Mouse (Mus musculus) forelimb bud, embryonic 11.5 days (tissue): ENCODE measurements around the gene Tep1.

Source experiments
- DNase-seq: peaks from one replicate; pipeline ENCODE4 v3.0.0-alpha.2; 2012; ENCODE audit warnings: low read depth, low spot score

The Tep1 gene

DNA sequence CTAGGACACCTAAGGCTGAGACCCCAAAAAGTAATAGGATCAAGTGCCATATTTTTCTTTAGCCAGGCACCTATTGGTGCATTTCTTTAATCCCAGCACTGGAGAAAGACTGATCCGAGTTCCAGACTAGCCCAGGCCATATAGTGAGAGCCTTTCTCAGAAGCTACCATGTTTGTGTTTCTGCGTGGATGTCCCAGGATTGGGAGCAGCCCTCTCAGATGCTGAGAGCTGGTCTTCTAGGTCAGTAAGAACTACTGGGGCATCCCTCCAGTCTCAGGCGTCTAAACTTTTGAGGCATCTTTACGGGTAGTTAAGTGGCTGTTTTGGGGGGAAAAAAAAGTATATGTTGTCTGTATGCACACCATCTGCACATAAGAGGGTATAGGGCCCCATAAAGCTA, 74.4 kb downstream of the Tep1 start:
- no peak for DNase-seq

DNA sequence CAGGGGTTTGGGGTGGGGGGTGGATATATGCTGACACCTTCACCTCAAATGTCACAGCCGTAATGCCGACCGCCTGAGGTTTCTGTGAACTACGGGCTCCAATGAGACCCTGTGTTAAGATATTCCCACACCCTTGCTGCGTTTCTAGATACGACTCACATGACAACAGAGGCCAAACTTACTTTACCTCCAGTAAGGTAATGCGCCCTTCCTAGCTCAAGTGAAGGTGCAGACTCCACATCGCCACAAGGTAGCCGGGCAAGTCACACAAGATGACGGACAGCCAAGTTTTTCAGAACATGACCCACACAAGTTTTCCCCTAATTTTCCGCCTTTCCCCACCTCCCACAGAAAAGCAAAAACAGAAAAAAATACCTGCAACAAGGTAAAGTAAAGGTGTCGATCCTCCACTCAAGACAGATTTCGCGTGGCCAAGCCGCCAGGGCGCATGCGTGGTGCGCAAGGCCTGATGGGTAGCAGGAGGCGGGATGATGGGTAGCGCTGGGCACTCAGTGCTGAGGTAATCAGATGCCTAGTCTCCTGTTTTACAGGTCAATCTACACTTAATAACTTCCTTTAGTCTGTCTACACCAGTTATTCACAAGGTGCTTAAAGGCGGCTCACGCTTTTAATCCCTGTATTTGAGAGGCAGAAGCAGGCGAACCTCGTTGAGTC, 75.0 kb downstream of the Tep1 start:
- no peak for DNase-seq

DNA sequence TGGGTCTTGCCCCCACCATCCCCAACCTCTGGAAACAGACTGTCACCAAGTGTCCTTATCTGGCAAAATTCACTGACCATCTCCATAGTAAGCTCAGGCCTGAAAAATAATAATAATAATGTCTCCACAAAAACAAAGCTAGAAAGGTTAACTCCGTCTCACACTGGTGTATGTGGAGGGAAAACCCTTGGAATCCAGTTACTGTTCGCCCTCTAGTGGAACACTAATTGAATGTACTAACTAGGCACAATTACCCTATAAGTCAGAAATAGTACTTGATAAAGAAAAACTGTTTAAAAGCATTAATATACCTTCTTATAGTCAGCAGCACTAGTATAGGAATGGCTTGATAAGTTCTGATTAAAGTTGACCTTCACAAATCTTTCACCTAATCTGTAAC, 82.2 kb downstream of the Tep1 start:
- DNase-seq, result peak; percentile 18

DNA sequence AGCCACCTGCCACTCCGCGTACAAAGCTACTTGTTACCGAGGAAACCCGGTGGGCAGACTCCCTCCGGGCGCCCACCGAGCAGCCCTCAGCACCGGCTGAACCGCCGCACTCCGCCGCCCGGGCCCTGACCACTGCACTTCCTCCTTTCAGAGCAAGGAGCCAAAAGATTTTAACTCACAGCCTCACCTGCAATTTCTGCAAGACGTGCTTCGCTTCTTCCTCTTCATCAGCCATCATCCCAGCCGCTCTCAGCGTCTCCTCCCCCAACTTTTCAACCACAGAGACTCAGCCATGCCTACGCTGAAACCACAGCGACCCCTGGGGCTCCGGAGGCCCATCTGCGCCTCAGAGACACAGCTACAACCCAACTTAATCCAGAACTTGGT, 85.1 kb downstream of the Tep1 start, which contains the start of gene Ttc5:
Ttc5 (minus strand) TSS at position 269 of the 387 bp plus-strand sequence.
- peak; percentile 93 for DNase-seq

DNA sequence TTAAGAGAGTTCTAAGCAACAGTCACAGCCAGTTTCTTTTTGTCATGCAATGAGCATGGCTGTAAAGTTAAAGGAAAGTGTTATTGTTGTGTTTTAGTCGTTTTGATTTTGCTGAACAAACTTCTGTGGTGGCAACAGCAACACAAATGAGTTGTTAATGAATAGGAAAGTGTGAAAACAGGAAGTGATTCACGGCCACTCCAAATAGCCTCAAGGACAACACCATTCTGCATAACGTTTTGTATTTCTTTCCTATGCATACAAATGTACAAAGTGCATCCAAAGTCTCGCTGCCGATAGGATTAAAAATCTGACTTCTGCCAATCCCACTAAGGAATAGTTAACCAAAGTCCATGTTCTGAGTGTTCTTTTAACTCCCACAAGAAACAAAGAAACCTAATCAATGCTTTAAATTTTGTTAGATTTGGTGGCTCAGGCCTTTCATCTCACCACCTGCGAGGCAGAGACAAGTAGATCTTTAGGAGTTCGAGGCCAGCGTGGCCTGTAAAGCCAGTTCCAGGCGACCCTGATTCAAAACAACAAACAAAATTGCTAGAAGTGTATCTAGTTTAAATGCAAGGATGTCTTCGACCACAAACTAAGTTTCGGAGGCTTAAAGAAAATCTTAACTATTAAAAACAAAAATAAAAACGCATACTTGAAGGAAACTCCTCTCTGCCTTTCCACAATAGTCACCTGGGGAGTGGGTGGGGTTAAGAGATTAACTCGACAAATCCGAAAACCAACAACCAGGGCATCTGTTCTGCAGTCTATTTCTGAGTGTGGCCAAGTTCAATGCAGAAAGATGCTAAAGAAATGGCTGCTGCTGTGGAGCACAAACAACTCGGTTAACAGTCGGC, 85.7 kb downstream of the Tep1 start:
- DNase-seq, result no peak

DNA sequence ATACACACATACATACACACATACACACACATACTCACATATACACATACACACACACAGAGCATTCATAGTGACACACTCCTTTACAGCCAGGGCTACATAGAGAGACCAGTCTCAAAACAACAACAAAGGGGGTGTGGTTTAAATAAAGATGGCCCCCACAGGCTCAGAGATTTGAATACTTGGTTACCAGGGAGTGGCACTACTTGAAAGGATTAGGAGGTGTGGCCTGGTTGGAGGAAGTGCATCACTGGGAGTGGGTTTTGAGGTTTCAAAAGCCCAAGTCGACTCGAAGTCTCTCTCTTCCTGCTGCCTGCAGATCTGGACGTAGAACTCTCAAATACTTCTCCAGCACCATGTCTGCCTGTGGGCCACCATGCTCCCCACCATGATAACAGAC, 88.2 kb downstream of the Tep1 start:
- DNase-seq, result no peak
